Mouse (Mus musculus): ENCODE measurements around the gene Kif5a.

DNA sequence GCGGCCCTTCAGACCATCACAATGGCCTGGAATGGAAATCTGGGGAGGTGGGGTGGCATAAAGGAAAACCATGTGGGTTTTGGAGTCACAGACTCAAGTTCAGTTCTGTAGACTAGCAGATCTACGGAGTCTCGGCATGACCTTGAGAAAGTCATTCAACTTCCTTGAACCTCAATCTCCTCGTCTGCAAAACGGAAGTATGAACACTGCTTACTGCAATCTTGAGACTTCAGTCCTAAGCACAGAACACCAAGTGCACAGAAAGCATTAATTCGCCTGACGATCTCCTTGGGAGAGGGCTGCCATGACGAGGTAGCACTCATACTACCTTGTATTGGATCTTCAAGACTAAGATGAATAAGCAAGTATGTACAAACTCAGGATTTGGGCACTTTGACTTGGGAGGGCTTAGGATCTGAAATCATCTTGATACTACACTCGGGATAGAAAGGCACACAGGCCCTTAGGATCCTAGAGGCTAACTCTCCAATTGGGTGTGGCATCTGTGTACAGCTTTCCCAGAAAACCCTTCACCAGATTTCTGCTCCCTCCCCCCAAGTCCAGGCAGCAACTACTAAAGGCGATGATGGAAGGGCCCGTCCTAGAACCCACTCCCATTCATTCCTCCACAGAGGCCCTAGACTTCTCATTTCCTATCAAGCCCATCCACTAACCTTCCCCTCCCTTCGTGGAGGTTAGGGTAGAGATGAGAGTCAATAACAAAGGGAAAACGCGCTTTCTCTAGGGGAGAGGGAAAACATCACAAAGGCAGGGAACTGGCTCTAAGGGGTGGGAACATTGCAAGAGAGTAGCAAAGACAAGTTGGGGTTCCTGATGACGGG lies 1.2 kb downstream of the Kif5a start:
- TF ChIP-seq CTCF (IDR thresholded peaks at IDR 0.05; ENCODE audit: low read depth) (no peak), EP300 (IDR thresholded peaks at IDR 0.05; ENCODE audit: low read depth) (no peak)

All from liver, embryonic 14.5 days (tissue).